In genomic region chr9:121802747-121803146, GRCm38 (mm10) we compare ENCODE assay signal across 29 mouse cellular contexts. TPM values are rescaled to one million over a fixed set of nuclear protein-coding genes. Genes with fewer than 3 reads are reported as not detected.
DNase-seq lines count a peak whose midpoint lies in the region; ATAC-seq and TF ChIP-seq lines count a peak whose summit lies in the region.
"Had no signal": no experiment of that assay in that cellular context is flagged by ENCODE, and none has a peak within 500 bp of the region (broad histone marks: within the 10 kb centered on the region; RNA-seq: fewer than 3 reads in every experiment).

No protein-coding gene starts in this region.

- no peaks in the 10 kb centered on the region for H3K36me3 ChIP-seq in hindbrain, embryonic 13.5 days
- H3K36me3 ChIP-seq in hindbrain, embryonic 11.5 days (ENCODE audit: control insufficient read depth, insufficient read depth, low read length): no peaks in the 10 kb centered on the region
- H3K36me3 ChIP-seq in MEL (ENCODE audit: control insufficient read depth in 1 of 2, insufficient read depth in 2 of 2, low read length in 2 of 2): no peaks in the 10 kb centered on the region
- no peaks in the 10 kb centered on the region for H3K36me3 ChIP-seq in kidney, adult 2 months (ENCODE audit: control insufficient read depth, insufficient read depth, low read length)
- H3K36me3 ChIP-seq: embryonic facial prominence, embryonic 12.5 days; embryonic facial prominence, embryonic 15.5 days; forebrain, embryonic 12.5 days; heart, embryonic 10.5 days; heart, embryonic 13.5 days; hindbrain, embryonic 12.5 days had no signal

- H3K27ac ChIP-seq in hindbrain, embryonic 13.5 days: 0 out of 2 replicates have a peak overlapping the region, but pooled peaks have one; percentile 8
- H3K27ac ChIP-seq in hindbrain, embryonic 11.5 days (ENCODE audit: low read depth, low read length): no peak overlapping the region
- H3K27ac ChIP-seq in MEL (ENCODE audit: control insufficient read depth, low read depth, low read length): no peak overlapping the region
- H3K27ac ChIP-seq in kidney, adult 2 months (ENCODE audit: insufficient read depth, low read depth, low read length): no peak overlapping the region
- H3K27ac ChIP-seq: embryonic facial prominence, embryonic 12.5 days; embryonic facial prominence, embryonic 15.5 days; forebrain, embryonic 12.5 days; heart, adult 2 months; heart, embryonic 10.5 days; heart, embryonic 13.5 days; hindbrain, embryonic 12.5 days had no signal

- TF ChIP-seq POLR2A in MEL (IDR thresholded peaks at IDR 0.05; ENCODE audit: control insufficient read depth in 1 of 2, insufficient read depth in 1 of 2, low read depth in 1 of 2, low read length in 2 of 2, poor library complexity in 1 of 2): no peak
- no peak for TF ChIP-seq POLR2A in kidney, adult 2 months (IDR thresholded peaks at IDR 0.05; ENCODE audit: low read depth, low read length)

- no peak for ATAC-seq in hindbrain, embryonic 13.5 days (ENCODE audit: low FRiP score)
- no peak for ATAC-seq in hindbrain, embryonic 11.5 days (ENCODE audit: low FRiP score)
- ATAC-seq in common myeloid progenitor, adult 5-6 weeks (replicated peaks; ENCODE audit: low read depth, poor library complexity, severe bottlenecking): peak; percentile 64
- ATAC-seq: activated CD4-positive, CD25-positive, alpha-beta regulatory T cell, adult 4 months; CD4-positive, CD25-positive, alpha-beta regulatory T cell, adult 4 months; forebrain, embryonic 16.5 days; hindbrain, embryonic 16.5 days; inflammation-experienced regulatory T-cells, adult 6 months; intestine, embryonic 16.5 days had no signal

- WGBS in hindbrain, embryonic 13.5 days: 74% methylated on average over 7 of the region's 7 CpGs
- 71% methylated on average over 7 of the region's 7 CpGs for WGBS in hindbrain, embryonic 11.5 days
- 54% methylated on average over 7 of the region's 7 CpGs for WGBS in kidney, adult 2 months

- H3K9ac ChIP-seq in hindbrain, embryonic 13.5 days: no peak overlapping the region
- H3K9ac ChIP-seq in hindbrain, embryonic 11.5 days (ENCODE audit: low read depth, low read length): no peak overlapping the region
- no peak overlapping the region for H3K9ac ChIP-seq in MEL (ENCODE audit: control insufficient read depth, low read depth, low read length, poor library complexity, severe bottlenecking)
- H3K9ac ChIP-seq: embryonic facial prominence, embryonic 12.5 days; embryonic facial prominence, embryonic 15.5 days; forebrain, embryonic 12.5 days; heart, embryonic 13.5 days; hindbrain, embryonic 12.5 days had no signal

- no peak for DNase-seq in hindbrain, embryonic 11.5 days (ENCODE audit: low spot score)
- DNase-seq in MEL (ENCODE audit: low read depth, low spot score): peak; percentile 6
- peak; percentile 7 for DNase-seq in yolk sac, embryonic 10.5 days (ENCODE audit: low spot score)
- DNase-seq in kidney, adult 2 months: no peak
- DNase-seq: adrenal gland, adult 8-10 months; adrenal gland, postnatal 25 days; cerebellum, adult 11-12 months; cerebellum, adult 8-10 months; cerebellum, postnatal 10 days; cerebellum, postnatal 36 days; gastrocnemius, postnatal 10 days; gastrocnemius, postnatal 36 days; heart, adult 2 months had no signal

- peaks cover 17% of the 10 kb centered on the region for H3K4me1 ChIP-seq in hindbrain, embryonic 13.5 days (replicated peaks)
- H3K4me1 ChIP-seq in hindbrain, embryonic 11.5 days (replicated peaks; ENCODE audit: control insufficient read depth, insufficient read depth, low read length): no peaks in the 10 kb centered on the region
- peaks cover 0 to 5% of the 10 kb centered on the region in 2 experiments; a peak in 1 of 4 replicates for H3K4me1 ChIP-seq in MEL (ENCODE audit: control insufficient read depth in 1 of 2, insufficient read depth in 2 of 2, low read length in 2 of 2)
- no peaks in the 10 kb centered on the region for H3K4me1 ChIP-seq in kidney, adult 2 months (ENCODE audit: control insufficient read depth, insufficient read depth, low read length)

- no peaks in the 10 kb centered on the region for H3K9me3 ChIP-seq in hindbrain, embryonic 13.5 days
- no peaks in the 10 kb centered on the region for H3K9me3 ChIP-seq in hindbrain, embryonic 11.5 days (ENCODE audit: control insufficient read depth, low read length)
- no peaks in the 10 kb centered on the region for H3K9me3 ChIP-seq in MEL (replicated peaks; ENCODE audit: insufficient read depth, low read length)
- H3K9me3 ChIP-seq: embryonic facial prominence, embryonic 12.5 days; embryonic facial prominence, embryonic 15.5 days; forebrain, embryonic 12.5 days; heart, embryonic 10.5 days; heart, embryonic 13.5 days; hindbrain, embryonic 12.5 days had no signal

- TF ChIP-seq CTCF in MEL (IDR thresholded peaks at IDR 0.05 in 2 of 3, conservative IDR thresholded peaks at IDR 0.05 in 1 of 3; ENCODE audit: control insufficient read depth in 1 of 3, insufficient read depth in 1 of 3, low read depth in 2 of 3, low read length in 3 of 3, poor library complexity in 1 of 3, severe bottlenecking in 1 of 3): no peak
- TF ChIP-seq CTCF in kidney, adult 2 months (conservative IDR thresholded peaks at IDR 0.05; ENCODE audit: insufficient read depth, insufficient read length, low read depth, low read length): no peak

- no peak for TF ChIP-seq RAD21 in MEL (IDR thresholded peaks at IDR 0.05; ENCODE audit: low read depth, low read length)

- TF ChIP-seq EP300 in MEL (IDR thresholded peaks at IDR 0.05; ENCODE audit: low read depth in 1 of 2, low read length in 2 of 2): peak in 1 of 2 experiments; percentile 20; a peak in 1 of 4 replicates

- peaks cover under 1% of the 10 kb centered on the region; the same call in 1 of the 2 replicates for H3K27me3 ChIP-seq in hindbrain, embryonic 13.5 days
- no peaks in the 10 kb centered on the region for H3K27me3 ChIP-seq in hindbrain, embryonic 11.5 days (ENCODE audit: control insufficient read depth, insufficient read depth, low read length)
- H3K27me3 ChIP-seq in MEL (ENCODE audit: control insufficient read depth in 1 of 2, insufficient read depth in 2 of 2, low read length in 2 of 2): no peaks in the 10 kb centered on the region
- H3K27me3 ChIP-seq in kidney, adult 2 months (replicated peaks; ENCODE audit: control insufficient read depth, insufficient read depth, low read length): no peaks in the 10 kb centered on the region
- H3K27me3 ChIP-seq: embryonic facial prominence, embryonic 12.5 days; embryonic facial prominence, embryonic 15.5 days; hindbrain, embryonic 12.5 days had no signal

- no peaks in the 10 kb centered on the region for H3K79me2 ChIP-seq in MEL (ENCODE audit: control insufficient read depth, insufficient read depth, low read length, poor library complexity)

- H3K4me3 ChIP-seq in hindbrain, embryonic 13.5 days: no peak overlapping the region
- no peak overlapping the region for H3K4me3 ChIP-seq in hindbrain, embryonic 11.5 days (ENCODE audit: low read depth, low read length)
- no peak overlapping the region for H3K4me3 ChIP-seq in MEL (ENCODE audit: control insufficient read depth in 1 of 2, insufficient read depth in 1 of 2, low read depth in 2 of 2, low read length in 2 of 2)
- no peak overlapping the region for H3K4me3 ChIP-seq in kidney, adult 2 months (ENCODE audit: insufficient read depth, low read depth, low read length)
- H3K4me3 ChIP-seq: embryonic facial prominence, embryonic 12.5 days; embryonic facial prominence, embryonic 15.5 days; forebrain, embryonic 12.5 days; heart, adult 2 months; heart, embryonic 10.5 days; heart, embryonic 13.5 days; hindbrain, embryonic 12.5 days had no signal

- H3K4me2 ChIP-seq in hindbrain, embryonic 13.5 days: no peak overlapping the region
- H3K4me2 ChIP-seq in hindbrain, embryonic 11.5 days (replicated peaks; ENCODE audit: low read depth, low read length): no peak overlapping the region
- H3K4me2 ChIP-seq: embryonic facial prominence, embryonic 12.5 days; embryonic facial prominence, embryonic 15.5 days; forebrain, embryonic 12.5 days; heart, embryonic 13.5 days; hindbrain, embryonic 12.5 days had no signal

RNA-seq across cellular contexts. Expression of gene Hhatl, which starts 10.4 kb away (rescaled TPM):
- polyA plus RNA-seq in hindbrain, embryonic 13.5 days (2015; fragmentation: Nextera tagmentation; extraction: Ambion mirVana): not detected in 2 replicates
- polyA plus RNA-seq in hindbrain, embryonic 11.5 days (2014; fragmentation: Nextera tagmentation; extraction: Ambion mirVana): not detected in 2 replicates
- not detected in 2 replicates for total RNA-seq in MEL (2012; rRNA removed)
- not detected for polyA plus RNA-seq in MEL (2012; ENCODE audit: insufficient read depth in 1 of 2, insufficient read length in 2 of 2, low read depth in 1 of 2, low replicate concordance in 2 of 2, missing spikeins in 1 of 2)
- not detected in 2 replicates for total RNA-seq in common myeloid progenitor, adult 5-6 weeks (2017)
- 19.1 and 22.5 TPM in 2 replicates for polyA plus RNA-seq in kidney, adult 2 months (2012; rRNA removed)
- total RNA-seq: adrenal gland, postnatal 25 days; granulocyte monocyte progenitor cell, adult 5-6 weeks had no signal
- polyA plus RNA-seq: activated CD4-positive, CD25-positive, alpha-beta regulatory T cell, adult 4 months; CD4-positive, CD25-positive, alpha-beta regulatory T cell, adult 4 months; forebrain, embryonic 12.5 days; forebrain, embryonic 16.5 days; inflammation-experienced regulatory T-cells, adult 6 months had no signal

RNA-seq across cellular contexts. Expression of gene Klhl40, which starts 25.3 kb away (rescaled TPM):
- polyA plus RNA-seq in hindbrain, embryonic 13.5 days (2015; fragmentation: Nextera tagmentation; extraction: Ambion mirVana): 1.2 and 1.3 TPM in 2 replicates
- polyA plus RNA-seq in hindbrain, embryonic 11.5 days (2014; fragmentation: Nextera tagmentation; extraction: Ambion mirVana): 0.57 and 0.78 TPM in 2 replicates
- total RNA-seq in MEL (2012; rRNA removed): not detected in 2 replicates
- not detected for polyA plus RNA-seq in MEL (2012; ENCODE audit: insufficient read depth in 1 of 2, insufficient read length in 2 of 2, low read depth in 1 of 2, low replicate concordance in 2 of 2, missing spikeins in 1 of 2)
- 0.59 TPM in 1 of 2 replicates, not detected in the other for total RNA-seq in common myeloid progenitor, adult 5-6 weeks (2017)
- 1.6 TPM in 1 of 2 replicates, not detected in the other for polyA plus RNA-seq in kidney, adult 2 months (2012; rRNA removed)
- polyA plus RNA-seq: activated CD4-positive, CD25-positive, alpha-beta regulatory T cell, adult 4 months; CD4-positive, CD25-positive, alpha-beta regulatory T cell, adult 4 months; inflammation-experienced regulatory T-cells, adult 6 months had no signal

RNA-seq across cellular contexts. Expression of gene Ccdc13, which starts 36.5 kb away (rescaled TPM):
- polyA plus RNA-seq in hindbrain, embryonic 13.5 days (2015; fragmentation: Nextera tagmentation; extraction: Ambion mirVana): 3.2 and 3.7 TPM in 2 replicates
- 2.4 and 4.0 TPM in 2 replicates for polyA plus RNA-seq in hindbrain, embryonic 11.5 days (2014; fragmentation: Nextera tagmentation; extraction: Ambion mirVana)
- not detected in 2 replicates for total RNA-seq in MEL (2012; rRNA removed)
- polyA plus RNA-seq in MEL (2012; ENCODE audit: insufficient read depth in 1 of 2, insufficient read length in 2 of 2, low read depth in 1 of 2, low replicate concordance in 2 of 2, missing spikeins in 1 of 2): not detected
- total RNA-seq in common myeloid progenitor, adult 5-6 weeks (2017): not detected in 2 replicates
- 0.30 TPM in 2 replicates for polyA plus RNA-seq in kidney, adult 2 months (2012; rRNA removed)
- total RNA-seq: granulocyte monocyte progenitor cell, adult 5-6 weeks; heart, adult 2 months; heart, postnatal 25 days had no signal
- polyA plus RNA-seq: activated CD4-positive, CD25-positive, alpha-beta regulatory T cell, adult 4 months; CD4-positive, CD25-positive, alpha-beta regulatory T cell, adult 4 months; heart, embryonic 13.5 days; inflammation-experienced regulatory T-cells, adult 6 months had no signal

RNA-seq across cellular contexts. Expression of gene Zfp651, which starts 43.6 kb away (rescaled TPM):
- 11.5 and 13.3 TPM in 2 replicates for polyA plus RNA-seq in hindbrain, embryonic 13.5 days (2015; fragmentation: Nextera tagmentation; extraction: Ambion mirVana)
- polyA plus RNA-seq in hindbrain, embryonic 11.5 days (2014; fragmentation: Nextera tagmentation; extraction: Ambion mirVana): 6.0 and 7.2 TPM in 2 replicates
- 0.12 TPM in 1 of 2 replicates, not detected in the other for total RNA-seq in MEL (2012; rRNA removed)
- under 1 TPM in 1 of 2 experiments, not detected in 1; 0.07 TPM for polyA plus RNA-seq in MEL (2012; ENCODE audit: insufficient read depth in 1 of 2, insufficient read length in 2 of 2, low read depth in 1 of 2, low replicate concordance in 2 of 2, missing spikeins in 1 of 2)
- 0.15 and 1.5 TPM in 2 replicates for total RNA-seq in common myeloid progenitor, adult 5-6 weeks (2017)
- polyA plus RNA-seq in kidney, adult 2 months (2012; rRNA removed): 25.4 and 29.5 TPM in 2 replicates
- total RNA-seq: granulocyte monocyte progenitor cell, adult 5-6 weeks had no signal
- polyA plus RNA-seq: activated CD4-positive, CD25-positive, alpha-beta regulatory T cell, adult 4 months had no signal

RNA-seq across cellular contexts. Expression of gene Higd1a, which starts 55.4 kb away (rescaled TPM):
- polyA plus RNA-seq in hindbrain, embryonic 13.5 days (2015; fragmentation: Nextera tagmentation; extraction: Ambion mirVana): 144 and 145 TPM in 2 replicates
- 149 and 158 TPM in 2 replicates for polyA plus RNA-seq in hindbrain, embryonic 11.5 days (2014; fragmentation: Nextera tagmentation; extraction: Ambion mirVana)
- total RNA-seq in MEL (2012; rRNA removed): 142 and 248 TPM in 2 replicates
- polyA plus RNA-seq in MEL (2012; ENCODE audit: insufficient read depth in 1 of 2, insufficient read length in 2 of 2, low read depth in 1 of 2, low replicate concordance in 2 of 2, missing spikeins in 1 of 2): 100 to 1,000 TPM in 1 of 2 experiments, not detected in 1; 177 TPM
- 15.5 and 18.5 TPM in 2 replicates for total RNA-seq in common myeloid progenitor, adult 5-6 weeks (2017)
- polyA plus RNA-seq in kidney, adult 2 months (2012; rRNA removed): 22.7 and 36.6 TPM in 2 replicates

Comparison
In these comparisons a context has a peak if more than half of its experiments do, and no peak if none do; other contexts are left out.
1. DNase-seq: peak in MEL (single experiment) and yolk sac, embryonic 10.5 days (single experiment); none in hindbrain, embryonic 11.5 days (single experiment) and kidney, adult 2 months (single experiment).
2. RNA of gene Hhatl, which starts 10.4 kb away (polyA plus RNA-seq): 19.1 to 22.5 TPM in kidney, adult 2 months; not detected in hindbrain, embryonic 11.5 days, not detected in hindbrain, embryonic 13.5 days and not detected in MEL; every median in the first group is over 10 times any median in the second.